ENCODE assay signal across 13 mouse cellular contexts in the genomic region with DNA sequence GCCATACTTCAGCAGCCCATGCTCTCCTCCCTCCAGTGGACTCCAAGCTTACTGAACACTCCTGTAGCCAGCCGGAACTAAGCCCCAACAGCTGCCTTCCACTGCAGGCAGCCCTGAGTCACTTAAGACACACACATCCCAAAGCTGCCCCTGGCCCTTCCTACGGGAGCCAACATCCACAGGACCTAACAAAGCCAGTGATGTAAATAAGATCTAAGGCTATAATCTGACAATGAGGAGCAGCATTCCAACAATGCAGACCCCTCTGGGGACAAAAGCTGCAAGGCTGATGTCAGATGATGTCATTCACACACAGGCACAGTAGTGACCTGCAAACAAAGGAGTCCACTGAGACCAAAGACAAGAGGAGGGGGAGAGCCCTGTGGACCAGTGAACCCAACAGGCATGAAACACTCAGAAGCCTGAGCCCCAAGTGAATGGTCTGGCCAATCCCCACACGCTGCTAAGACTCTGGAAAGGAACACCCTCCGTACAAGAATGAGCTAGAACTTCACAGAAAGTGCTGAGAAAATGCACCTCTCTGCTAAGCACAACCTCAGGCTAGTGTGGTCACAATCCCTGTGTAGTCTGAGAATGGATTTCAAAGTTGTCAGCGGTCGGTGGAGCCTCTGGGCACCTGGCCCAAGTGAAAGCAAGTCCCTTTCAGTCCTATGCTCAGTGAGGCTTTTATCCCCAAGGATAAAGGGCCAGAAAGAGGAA. TPM values are rescaled to one million over a fixed set of nuclear protein-coding genes. Genes with fewer than 3 reads are reported as not detected.
DNase-seq lines count a peak whose midpoint lies in the region; ATAC-seq and TF ChIP-seq lines count a peak whose summit lies in the region.
"Had no signal": no experiment of that assay in that cellular context is flagged by ENCODE, and none has a peak within 500 bp of the region (broad histone marks: within the 10 kb centered on the region; RNA-seq: fewer than 3 reads in every experiment).

No protein-coding gene starts in this region.

- no peak overlapping the region for H3K9ac ChIP-seq in forebrain, embryonic 12.5 days
- no peak overlapping the region for H3K9ac ChIP-seq in limb, embryonic 15.5 days
- H3K9ac ChIP-seq: lung, embryonic 15.5 days had no signal

- no peak overlapping the region for H3K4me3 ChIP-seq in left cerebral cortex, adult 2 months
- no peak overlapping the region for H3K4me3 ChIP-seq in forebrain, embryonic 12.5 days (replicated peaks)
- no peak overlapping the region for H3K4me3 ChIP-seq in limb, embryonic 15.5 days
- H3K4me3 ChIP-seq: lung, embryonic 15.5 days had no signal

- TF ChIP-seq CTCF in left cerebral cortex, adult 2 months (IDR thresholded peaks at IDR 0.05) = no peak

- intact Hi-C loops in left cerebral cortex, adult 2 months (cut with DNase I) = no loop called here
- intact Hi-C loops in left cerebral cortex, postnatal 36 days (cut with DNase I) = no loop called here

- ATAC-seq in forebrain, embryonic 12.5 days (ENCODE audit: low FRiP score) = peak; percentile 78
- 0 out of 2 replicates have a peak, but pooled peaks have one; percentile 65 for ATAC-seq in limb, embryonic 15.5 days (ENCODE audit: insufficient number of reproducible peaks, low FRiP score, low TSS enrichment, low read depth)
- ATAC-seq: activated CD4-positive, CD25-positive, alpha-beta regulatory T cell, adult 4 months had no signal

- H3K27me3 ChIP-seq in forebrain, embryonic 12.5 days = no peaks in the 10 kb centered on the region
- H3K27me3 ChIP-seq in limb, embryonic 15.5 days = no peaks in the 10 kb centered on the region
- H3K27me3 ChIP-seq: lung, embryonic 15.5 days had no signal

- no peaks in the 10 kb centered on the region for H3K9me3 ChIP-seq in forebrain, embryonic 12.5 days
- H3K9me3 ChIP-seq in limb, embryonic 15.5 days = no peaks in the 10 kb centered on the region
- H3K9me3 ChIP-seq: lung, embryonic 15.5 days had no signal

- no peak for DNase-seq in left cerebral cortex, adult 2 months (ENCODE audit: extremely low spot score in 1 of 2, low spot score in 2 of 2)
- no peak for DNase-seq in left cerebral cortex, postnatal 36 days (ENCODE audit: low spot score in 2 of 2)
- DNase-seq in telencephalon, adult 2 months (ENCODE audit: low read depth, low spot score) = peak; percentile 66
- no peak for DNase-seq in left cerebral cortex, adult 9 months (ENCODE audit: low spot score in 2 of 2)
- DNase-seq in frontal cortex, postnatal 10 days (ENCODE audit: low spot score in 2 of 2) = no peak
- DNase-seq: layer of hippocampus, postnatal 36 days; thymus, postnatal 4 days had no signal

- no peak overlapping the region for H3K4me2 ChIP-seq in forebrain, embryonic 12.5 days
- H3K4me2 ChIP-seq in limb, embryonic 15.5 days = no peak overlapping the region
- H3K4me2 ChIP-seq: lung, embryonic 15.5 days had no signal

- H3K4me1 ChIP-seq in forebrain, embryonic 12.5 days = peaks cover 18% of the 10 kb centered on the region
- no peaks in the 10 kb centered on the region for H3K4me1 ChIP-seq in limb, embryonic 15.5 days
- H3K4me1 ChIP-seq: lung, embryonic 15.5 days had no signal

- peak overlapping the region; percentile 50; the same call in 1 of the 2 replicates for H3K27ac ChIP-seq in left cerebral cortex, adult 2 months
- H3K27ac ChIP-seq in forebrain, embryonic 12.5 days = peak overlapping the region; percentile 70
- H3K27ac ChIP-seq in limb, embryonic 15.5 days = no peak overlapping the region; the same call in 1 of the 2 replicates
- H3K27ac ChIP-seq: lung, embryonic 15.5 days had no signal

- peaks cover 64% of the 10 kb centered on the region for H3K36me3 ChIP-seq in forebrain, embryonic 12.5 days (replicated peaks)
- H3K36me3 ChIP-seq in limb, embryonic 15.5 days = peaks cover 81% of the 10 kb centered on the region

- WGBS in forebrain, embryonic 12.5 days = 20% methylated on average over 6 of the region's 6 CpGs
- WGBS in limb, embryonic 15.5 days = 81% methylated on average over 6 of the region's 6 CpGs

RNA-seq across cellular contexts. Expression of gene Cyren, which starts 9.4 kb away (rescaled TPM):
- 1 to 10 TPM; 5.6 to 7.2 TPM for total RNA-seq in left cerebral cortex, adult 2 months (2021)
- total RNA-seq in left cerebral cortex, postnatal 36 days (2021) = 1 to 10 TPM; 4.0 to 5.1 TPM
- polyA plus RNA-seq in forebrain, embryonic 12.5 days (2016; fragmentation: Nextera tagmentation; extraction: Ambion mirVana) = 16.4 and 16.8 TPM in 2 replicates
- polyA plus RNA-seq in limb, embryonic 15.5 days (2015; fragmentation: Nextera tagmentation; extraction: Ambion mirVana) = 13.4 and 15.8 TPM in 2 replicates

RNA-seq across cellular contexts. Expression of gene Wdr91, which starts 23.4 kb away (rescaled TPM):
- 10 to 100 TPM; 29.3 to 30.7 TPM for total RNA-seq in left cerebral cortex, adult 2 months (2021)
- total RNA-seq in left cerebral cortex, postnatal 36 days (2021) = 10 to 100 TPM; 33.4 to 34.6 TPM
- polyA plus RNA-seq in forebrain, embryonic 12.5 days (2016; fragmentation: Nextera tagmentation; extraction: Ambion mirVana) = 11.0 and 12.3 TPM in 2 replicates
- polyA plus RNA-seq in limb, embryonic 15.5 days (2015; fragmentation: Nextera tagmentation; extraction: Ambion mirVana) = 9.9 and 10.2 TPM in 2 replicates

RNA-seq across cellular contexts. Expression of gene Tmem140, which starts 24.3 kb away (rescaled TPM):
- total RNA-seq in left cerebral cortex, adult 2 months (2021) = 1 to 10 TPM; 3.1 TPM
- total RNA-seq in left cerebral cortex, postnatal 36 days (2021) = 1 to 10 TPM; 3.1 to 3.5 TPM
- 1.5 and 1.8 TPM in 2 replicates for polyA plus RNA-seq in forebrain, embryonic 12.5 days (2016; fragmentation: Nextera tagmentation; extraction: Ambion mirVana)
- polyA plus RNA-seq in limb, embryonic 15.5 days (2015; fragmentation: Nextera tagmentation; extraction: Ambion mirVana) = 2.4 TPM in 2 replicates

RNA-seq across cellular contexts. Expression of gene Stra8, which starts 32.7 kb away (rescaled TPM):
- not detected for total RNA-seq in left cerebral cortex, adult 2 months (2021)
- total RNA-seq in left cerebral cortex, postnatal 36 days (2021) = not detected
- polyA plus RNA-seq in forebrain, embryonic 12.5 days (2016; fragmentation: Nextera tagmentation; extraction: Ambion mirVana) = not detected in 2 replicates
- polyA plus RNA-seq in limb, embryonic 15.5 days (2015; fragmentation: Nextera tagmentation; extraction: Ambion mirVana) = not detected in 2 replicates
- total RNA-seq: layer of hippocampus, postnatal 36 days; neutrophil, adult 5-6 weeks had no signal
- polyA plus RNA-seq: intestine, embryonic 14.5 days; lung, embryonic 15.5 days had no signal
